Mouse (Mus musculus): Measurements from ENCODE around the gene Vamp2.

DNA sequence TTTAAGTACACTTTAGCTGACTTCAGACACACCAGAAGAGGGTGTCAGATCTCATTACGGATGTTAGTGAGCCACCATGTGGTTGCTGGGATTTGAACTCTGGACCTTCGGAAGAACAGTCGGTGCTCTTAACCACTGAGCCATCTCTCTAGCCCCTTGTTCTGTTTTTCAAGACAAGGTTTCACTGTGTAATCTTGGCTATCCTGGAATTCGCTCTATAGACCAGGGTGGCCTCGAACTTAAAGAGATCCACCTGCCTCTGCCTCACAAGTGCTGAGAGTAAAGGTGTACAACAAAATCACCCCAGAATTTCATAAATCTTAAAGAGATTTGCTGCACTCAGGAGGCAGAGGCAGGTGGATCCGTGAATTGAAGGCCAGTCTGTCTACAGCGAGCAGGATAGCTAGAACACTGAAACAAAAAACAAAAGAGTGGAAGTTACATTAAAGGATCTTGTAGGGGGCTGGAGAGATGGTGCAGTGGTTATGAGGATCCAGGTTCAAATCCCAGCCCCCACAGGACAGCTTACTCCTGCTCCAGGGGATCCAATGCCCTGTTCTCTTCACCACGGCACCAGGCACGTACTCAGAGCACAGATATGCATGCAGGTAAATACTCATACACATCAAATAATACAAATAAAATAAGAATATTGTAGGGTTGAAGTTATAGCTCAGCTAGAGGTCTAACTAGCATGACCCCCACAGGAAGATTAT, 12.4 kb upstream of the Vamp2 start:
- TF ChIP-seq ZNF384 (IDR thresholded peaks at IDR 0.05; ENCODE audit: low read depth, low read length): no peak
- no peak for TF ChIP-seq ZC3H11A (IDR thresholded peaks at IDR 0.05; ENCODE audit: borderline replicate concordance, low read depth, low read length)
- TF ChIP-seq MAFK (IDR thresholded peaks at IDR 0.05; ENCODE audit: insufficient read depth, low read depth, low read length): no peak
- TF ChIP-seq CHD2 (IDR thresholded peaks at IDR 0.05; ENCODE audit: low read depth, low read length): no peak
- no peak for TF ChIP-seq HCFC1 (IDR thresholded peaks at IDR 0.05; ENCODE audit: borderline replicate concordance, insufficient read depth, low read length)
